Mouse (Mus musculus) megakaryocyte, embryonic 14.5 days (primary cell): ENCODE results near the gene Fgfr2.

ENCODE experiments used
- FLI1 ChIP-seq: IDR thresholded peaks from 2 replicates; pipeline ENCODE4 v1.6.1; 2012; ENCODE audit warnings: low read length, inconsistent platforms, mixed read lengths
- GATA1 ChIP-seq: IDR thresholded peaks from 3 replicates; pipeline ENCODE4 v1.6.1; 2012; ENCODE audit warnings: mixed read lengths, low read length, inconsistent platforms, borderline replicate concordance

DNA sequence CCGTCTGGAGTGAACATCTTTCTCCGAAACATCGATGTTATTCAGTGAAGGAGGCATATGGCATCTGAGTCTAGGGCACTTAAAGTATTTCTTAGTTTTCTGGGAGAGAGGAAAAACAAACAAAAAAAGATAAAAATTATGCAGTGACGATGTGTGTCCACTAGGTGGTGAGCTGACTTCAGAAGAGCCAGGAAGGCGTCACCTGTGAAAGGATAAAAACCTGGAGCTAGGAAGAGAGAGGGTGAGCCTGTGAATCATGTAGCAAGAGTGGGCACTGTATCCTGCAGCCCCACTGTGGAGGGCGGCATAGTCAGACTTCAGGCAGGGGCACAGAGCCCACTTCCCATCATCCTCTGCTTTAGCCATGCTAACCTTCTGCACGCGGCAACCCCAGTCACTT lies 2129.2 kb downstream of the Fgfr2 start:
- TF ChIP-seq FLI1 (no peak), GATA1 (no peak)
